Mouse (Mus musculus) forebrain, postnatal 0 days (tissue): ENCODE results near the gene Ugt2b5. TPM values are rescaled to one million over a fixed set of nuclear protein-coding genes. Genes with fewer than 3 reads are reported as not detected.
"Not testable (repeated sequence)": the region's sequence is repeated elsewhere in the genome, so short reads cannot be mapped to it uniquely, and the experiment has no call there.

Experiments
- ATAC-seq: fragments of 200-750 bp; cut with Nextera tagmentation; 2 replicates; pipeline ENCODE4 v1.8.0; 2017; ENCODE audit warnings: mild to moderate bottlenecking, moderate library complexity
- DNase-seq: peaks from one replicate; pipeline ENCODE4 v3.0.0-alpha.2; 2015
- H3K27ac ChIP-seq: fragments of 300-500 bp; sonication (generic); 2 replicates; pipeline ENCODE4 v1.5.1; 2014; ENCODE audit warnings: low read depth, mild to moderate bottlenecking, antibody characterized with exemption, low read length, moderate library complexity, mixed read lengths
- H3K27me3 ChIP-seq: fragments of 300-500 bp; sonication (generic); 2 replicates; pipeline ENCODE4 v1.6.1; 2014; ENCODE audit warnings: mild to moderate bottlenecking, low read length, mixed read lengths; ENCODE audit not compliant: insufficient read depth
- H3K36me3 ChIP-seq: fragments of 300-500 bp; sonication (generic); 2 replicates; pipeline ENCODE4 v1.6.1; 2014; ENCODE audit warnings: mild to moderate bottlenecking, moderate library complexity; ENCODE audit not compliant: insufficient read depth
- H3K4me1 ChIP-seq: fragments of 300-500 bp; sonication (generic); 2 replicates; pipeline ENCODE4 v1.6.1; 2014; ENCODE audit warnings: antibody characterized with exemption; ENCODE audit not compliant: insufficient read depth
- H3K4me2 ChIP-seq: fragments of 300-500 bp; sonication (generic); 2 replicates; pipeline ENCODE4 v1.6.1; 2014; ENCODE audit warnings: low read depth, mild to moderate bottlenecking, moderate library complexity
- H3K4me3 ChIP-seq: fragments of 300-500 bp; sonication (generic); 2 replicates; pipeline ENCODE4 v1.5.1; 2014; ENCODE audit warnings: low read depth, low read length, mixed read lengths
- H3K9ac ChIP-seq: fragments of 300-500 bp; sonication (generic); 2 replicates; pipeline ENCODE4 v1.6.1; 2014; ENCODE audit warnings: mild to moderate bottlenecking
- H3K9me3 ChIP-seq: fragments of 300-500 bp; sonication (generic); 2 replicates; pipeline ENCODE4 v1.6.1; 2016; ENCODE audit warnings: low read length
- CTCF ChIP-seq: sonication (generic); IDR thresholded peaks from 2 replicates; pipeline ENCODE4 v1.5.1; 2016; ENCODE audit warnings: antibody characterized with exemption, control low read depth, low read depth
- WGBS: fragments of 180-500 bp; shearing (Covaris S2); extraction: QIAGEN DNeasy Blood & Tissue Kit; methylation state at CpG from one replicate; pipeline ENCODE4 v1.1.7; 2014; 5-methylcytosine and 5-hydroxymethylcytosine counted together
- polyA plus RNA-seq: library from polyadenylated mRNA; unstranded; fragments of >200 nt; fragmentation: Nextera tagmentation; extraction: Ambion mirVana; gene quantifications from 2 replicates; pipeline ENCODE4 v1.2.1, GENCODE M21; 2015
- total RNA-seq: library from RNA; depleted of rRNA; stranded (reverse); fragments of >200 nt; gene quantifications from 2 replicates; pipeline ENCODE4 v1.2.3, GENCODE M21; 2014; rRNA removed

The Ugt2b5 gene
- total RNA-seq: not detected in 2 replicates
- polyA plus RNA-seq: not detected in 2 replicates

DNA sequence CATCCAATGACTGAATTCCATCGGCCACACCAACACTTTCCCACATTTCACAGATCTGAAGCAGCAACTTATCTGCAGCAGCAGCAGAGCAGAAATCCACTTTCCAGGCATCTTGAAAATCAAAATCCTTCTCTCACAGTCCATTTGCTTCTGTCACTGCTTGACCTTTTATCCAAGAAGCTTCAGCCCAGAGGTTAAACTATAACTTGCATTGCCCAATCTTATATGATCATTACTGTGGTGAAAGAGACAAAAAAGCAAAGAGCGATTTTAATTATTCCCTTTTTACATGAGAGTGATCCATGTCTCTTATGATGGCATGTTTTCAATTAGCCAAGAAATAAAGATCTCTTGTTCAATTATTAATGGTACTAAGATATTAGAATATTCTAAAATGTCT is at the start of gene Ugt2b5:
Gene Ugt2b5 (minus strand): TSS at position 123 of the 400 bp plus-strand sequence.
- not testable (repeated sequence) for DNase-seq, ATAC-seq, H3K27ac ChIP-seq, H3K4me1 ChIP-seq, H3K9ac ChIP-seq, H3K4me2 ChIP-seq, H3K9me3 ChIP-seq, H3K36me3 ChIP-seq, H3K4me3 ChIP-seq, H3K27me3 ChIP-seq
- 88% methylated on average over 1 of the region's 2 CpGs for WGBS

DNA sequence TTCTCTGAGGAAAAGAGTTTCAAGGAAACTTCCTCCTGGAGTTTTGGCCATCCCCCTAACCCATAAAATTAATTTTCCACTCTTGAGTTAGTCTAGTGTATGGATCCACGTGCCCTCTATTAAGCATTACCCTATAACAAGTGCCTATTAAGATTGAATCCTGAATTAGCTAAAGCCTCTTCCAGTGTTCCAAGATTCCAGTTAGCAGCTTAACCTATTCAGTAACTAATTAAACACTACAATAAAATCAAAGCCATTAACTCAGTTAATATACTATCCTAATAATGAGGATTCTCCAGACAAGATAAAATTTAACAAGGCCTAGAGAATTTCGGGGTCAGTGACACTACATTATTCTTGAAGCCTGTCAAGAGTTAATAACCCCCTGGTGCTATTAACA is 35.7 kb upstream of the Ugt2b5 start:
- 37% methylated on average over 2 of the region's 2 CpGs for WGBS
- H3K36me3 ChIP-seq, H3K4me3 ChIP-seq, H3K4me1 ChIP-seq, H3K27me3 ChIP-seq, H3K27ac ChIP-seq, ATAC-seq, H3K9me3 ChIP-seq, H3K9ac ChIP-seq, DNase-seq, H3K4me2 ChIP-seq: not testable (repeated sequence)

DNA sequence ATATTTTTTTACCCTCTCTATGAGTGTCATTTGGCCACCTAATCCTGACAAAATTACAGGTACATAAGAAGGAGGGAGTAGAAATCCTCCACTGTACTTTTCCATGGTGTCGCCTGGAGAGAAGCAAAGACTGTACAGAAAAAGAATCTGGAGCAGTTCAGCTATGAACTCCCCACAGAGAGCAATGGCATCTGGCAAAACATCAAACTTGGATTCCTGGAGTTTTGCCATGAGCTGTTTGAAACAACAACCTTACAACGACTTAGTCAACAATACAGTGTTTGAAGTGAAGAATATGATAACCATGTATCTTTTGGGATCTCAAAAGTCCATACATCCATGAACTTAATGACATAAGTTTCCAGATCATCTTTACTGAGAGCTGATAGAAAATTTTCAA is 34.6 kb upstream of the Ugt2b5 start:
- Histone ChIP-seq H3K27ac (no peak overlapping the region), H3K9me3 (no peaks in the 10 kb centered on the region), H3K36me3 (no peaks in the 10 kb centered on the region), H3K9ac (no peak overlapping the region), H3K27me3 (no peaks in the 10 kb centered on the region), H3K4me3 (no peak overlapping the region), H3K4me2 (no peak overlapping the region), H3K4me1 (no peaks in the 10 kb centered on the region)
- no peak for DNase-seq
- no peak for TF ChIP-seq CTCF
- WGBS: 63% methylated on average over 2 of the region's 2 CpGs
- ATAC-seq: no peak

DNA sequence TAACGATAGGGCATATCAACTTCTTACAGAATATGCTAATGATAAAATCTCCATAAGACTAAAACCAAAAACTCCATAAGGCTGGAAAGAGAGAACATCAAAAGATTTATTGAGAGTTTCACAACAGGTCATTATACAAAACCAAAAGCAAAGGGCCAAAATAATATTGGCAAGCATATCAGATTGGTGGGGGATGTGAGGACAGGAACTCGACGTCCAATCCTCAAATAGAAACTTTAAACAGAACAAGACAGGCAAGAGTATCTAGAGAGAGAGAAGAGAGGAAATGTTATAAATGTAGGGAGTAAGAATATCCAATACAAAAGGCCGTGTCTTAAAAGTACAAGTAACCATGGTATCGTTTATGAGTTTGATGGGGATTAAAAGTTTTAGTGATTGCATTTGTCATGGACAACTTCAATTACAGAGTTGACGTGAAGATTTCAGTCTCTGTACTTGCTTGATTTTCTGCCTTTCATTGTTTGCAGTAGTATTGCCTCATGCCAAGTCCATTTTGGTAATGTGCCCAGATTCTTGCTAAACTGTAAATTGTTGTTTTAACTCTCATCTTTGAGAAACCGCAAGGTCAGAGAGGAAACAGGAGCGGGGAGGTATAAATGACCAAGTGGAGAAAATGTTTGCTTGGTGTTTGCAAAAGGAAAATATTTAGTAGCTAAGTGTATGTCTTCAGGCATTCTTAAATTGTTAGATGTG is 7.8 kb upstream of the Ugt2b5 start:
- H3K4me1 ChIP-seq: no peaks in the 10 kb centered on the region
- no peak overlapping the region for H3K9ac ChIP-seq
- no peaks in the 10 kb centered on the region for H3K27me3 ChIP-seq
- no peak overlapping the region for H3K27ac ChIP-seq
- no peak for TF ChIP-seq CTCF
- H3K4me3 ChIP-seq: no peak overlapping the region
- no peak overlapping the region for H3K4me2 ChIP-seq
- ATAC-seq (no peak), DNase-seq (no peak)
- no peaks in the 10 kb centered on the region for H3K9me3 ChIP-seq
- WGBS: 70% methylated on average over 8 of the region's 8 CpGs
- no peaks in the 10 kb centered on the region for H3K36me3 ChIP-seq

DNA sequence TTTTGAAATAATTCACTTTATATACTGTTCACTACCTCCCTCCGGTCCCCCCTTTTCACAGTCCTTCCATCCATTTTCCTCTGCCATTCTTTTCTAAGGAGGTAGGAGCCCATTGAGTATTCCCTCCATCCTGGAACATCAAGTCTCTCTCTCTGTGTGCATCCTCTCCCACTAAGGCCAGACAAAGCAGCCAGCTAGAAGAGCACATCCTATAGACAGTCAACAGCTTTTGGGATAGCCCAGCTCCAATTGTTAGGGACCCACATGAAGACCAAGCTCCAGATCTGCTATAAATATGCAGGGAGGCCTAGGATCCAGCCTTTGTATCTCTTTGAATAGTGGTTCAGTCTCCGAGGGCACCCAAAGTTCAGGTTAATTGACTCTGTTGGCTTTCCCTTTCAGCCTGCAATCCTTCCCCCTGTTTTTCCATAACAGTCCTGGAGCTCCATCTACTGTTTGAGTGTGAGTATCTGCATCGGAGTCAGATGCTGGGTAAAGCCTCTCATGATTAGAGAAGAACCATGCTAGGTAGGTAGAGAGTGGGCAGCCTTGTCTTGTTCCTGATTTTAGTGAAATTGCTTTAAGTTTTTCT is 2.8 kb upstream of the Ugt2b5 start:
- H3K36me3 ChIP-seq: no peaks in the 10 kb centered on the region
- no peaks in the 10 kb centered on the region for H3K4me1 ChIP-seq
- ATAC-seq (peak; percentile 55; the same call in 1 of the 2 replicates), DNase-seq (peak; percentile 50)
- H3K9me3 ChIP-seq: no peaks in the 10 kb centered on the region
- peak; percentile 71 for TF ChIP-seq CTCF
- H3K4me2 ChIP-seq: no peak overlapping the region
- no peak overlapping the region for H3K27ac ChIP-seq
- no peak overlapping the region for H3K4me3 ChIP-seq
- no peaks in the 10 kb centered on the region for H3K27me3 ChIP-seq
- 30% methylated on average over 3 of the region's 3 CpGs for WGBS
- no peak overlapping the region for H3K9ac ChIP-seq

DNA sequence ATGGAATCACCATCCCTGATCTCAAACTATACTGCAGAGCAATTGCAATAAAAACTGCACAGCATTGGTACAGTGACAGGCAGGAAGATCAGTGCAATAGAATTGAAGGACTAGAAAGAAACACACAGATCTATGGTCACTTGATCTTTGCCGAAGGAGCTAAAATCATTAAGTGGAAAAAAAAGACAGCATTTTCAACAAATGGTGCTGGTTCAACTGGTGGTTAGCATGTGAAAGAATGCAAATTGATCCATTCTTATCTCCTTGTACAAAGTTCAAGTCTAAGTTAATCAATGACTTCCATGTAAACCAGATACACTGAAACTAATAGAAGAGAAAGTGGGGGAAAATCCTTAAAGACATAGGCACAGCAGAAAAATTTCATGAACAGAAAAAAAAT is 36.4 kb downstream of the Ugt2b5 start:
- not testable (repeated sequence) for H3K4me3 ChIP-seq, ATAC-seq, H3K36me3 ChIP-seq, H3K27ac ChIP-seq, H3K4me1 ChIP-seq, DNase-seq, H3K27me3 ChIP-seq, H3K4me2 ChIP-seq, H3K9ac ChIP-seq, H3K9me3 ChIP-seq
- WGBS: 95% methylated on average over 1 of the region's 1 CpGs

DNA sequence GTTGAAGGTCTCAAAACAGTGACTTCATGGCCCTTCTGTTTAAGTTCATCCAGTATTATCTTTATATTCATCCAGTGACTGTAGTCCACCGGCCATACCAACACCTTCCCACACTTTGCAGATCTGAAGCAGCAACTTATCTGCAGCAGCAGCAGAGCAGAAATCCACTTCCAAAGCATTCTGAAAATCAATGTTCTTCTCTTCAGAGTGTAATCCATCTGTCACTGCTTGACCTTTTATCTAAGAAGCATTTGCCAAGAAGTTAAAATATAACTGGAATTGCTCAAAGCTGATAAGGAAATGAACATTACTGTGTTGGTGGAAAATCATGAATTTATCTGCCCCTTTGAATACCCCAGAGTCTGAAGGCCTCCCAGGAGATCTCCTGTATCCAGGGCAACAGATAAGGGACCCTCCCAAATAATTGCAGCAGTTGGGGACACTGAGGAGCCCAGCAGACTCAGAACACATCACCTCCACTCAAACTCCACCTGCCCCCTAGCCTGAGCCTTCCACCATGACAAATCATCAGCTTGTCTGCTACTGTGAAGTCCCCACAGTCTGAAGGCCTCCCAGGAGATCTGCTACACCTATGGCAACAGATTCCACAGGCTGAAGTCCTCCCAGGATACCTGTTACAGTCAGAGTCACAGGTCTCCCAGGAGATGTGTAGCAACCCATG is 47.6 kb downstream of the Ugt2b5 start, which contains the start of gene Ugt2b36:
Gene Ugt2b36 (minus strand): TSS at position 210 of the 682 bp plus-strand sequence.
- H3K9me3 ChIP-seq: no peaks in the 10 kb centered on the region
- no peak for TF ChIP-seq CTCF
- no peak for DNase-seq
- no peak within 1 kb of the TSS for H3K4me2 ChIP-seq
- H3K36me3 ChIP-seq: no peaks in the 10 kb centered on the region
- H3K27ac ChIP-seq: no peak within 1 kb of the TSS
- 89% methylated on average over 1 of the region's 1 CpGs for WGBS
- H3K9ac ChIP-seq: no peak within 1 kb of the TSS
- ATAC-seq: no peak
- no peaks in the 10 kb centered on the region for H3K27me3 ChIP-seq
- H3K4me1 ChIP-seq: no peaks in the 10 kb centered on the region
- H3K4me3 ChIP-seq: no peak within 1 kb of the TSS
